Mouse (Mus musculus): ENCODE data around the gene Elovl2.

GRCm38 (mm10) chr13:41153146-41153545 is 67.1 kb downstream of the Elovl2 start:
- TF ChIP-seq CHD2 (IDR thresholded peaks at IDR 0.05; ENCODE audit: low read depth, low read length) (no peak), MAFK (IDR thresholded peaks at IDR 0.05; ENCODE audit: insufficient read depth, low read depth, low read length) (no peak)
